Mouse (Mus musculus) liver, embryonic 13.5 days (tissue): ENCODE measurements at regions not wholly inside any gene's neighbourhood (a gene's known extent, or its start where the extent isn't known, plus 50 kb on each side); places are given as distances from the start of the nearest gene placed in this dataset.

Experiments used
- ATAC-seq: fragments of 200-750 bp; cut with Nextera tagmentation; 2 replicates; pipeline ENCODE4 v1.8.0; 2017; ENCODE audit warnings: low read depth, mild to moderate bottlenecking, moderate number of reproducible peaks, moderate library complexity
- DNase-seq: peaks from one replicate; pipeline ENCODE4 v3.0.0; 2022
- H3K27ac ChIP-seq: fragments of 300-500 bp; sonication (generic); 2 replicates; pipeline ENCODE4 v1.5.1; 2015; ENCODE audit warnings: moderate library complexity, mild to moderate bottlenecking, inconsistent platforms
- H3K27me3 ChIP-seq: fragments of 300-500 bp; sonication (generic); 2 replicates; pipeline ENCODE4 v1.6.1; 2015; ENCODE audit warnings: mild to moderate bottlenecking, inconsistent platforms
- H3K36me3 ChIP-seq: fragments of 300-500 bp; sonication (generic); 2 replicates; pipeline ENCODE4 v1.6.1; 2015; ENCODE audit warnings: mild to moderate bottlenecking, inconsistent platforms
- H3K4me1 ChIP-seq: fragments of 300-500 bp; sonication (generic); replicated peaks from 2 replicates; pipeline ENCODE4 v1.6.1; 2015; ENCODE audit warnings: inconsistent platforms
- H3K4me2 ChIP-seq: fragments of 300-500 bp; sonication (generic); 2 replicates; pipeline ENCODE4 v1.6.1; 2015; ENCODE audit warnings: inconsistent platforms, mild to moderate bottlenecking, moderate library complexity
- H3K4me3 ChIP-seq: fragments of 300-500 bp; sonication (generic); replicated peaks from 2 replicates; pipeline ENCODE4 v1.5.1; 2015; ENCODE audit warnings: mild to moderate bottlenecking, inconsistent platforms
- H3K9ac ChIP-seq: fragments of 300-500 bp; sonication (generic); 2 replicates; pipeline ENCODE4 v1.6.1; 2015; ENCODE audit warnings: mild to moderate bottlenecking, inconsistent platforms
- H3K9me3 ChIP-seq: fragments of 300-500 bp; sonication (generic); replicated peaks from 2 replicates; pipeline ENCODE4 v1.6.1; 2016; ENCODE audit warnings: inconsistent platforms
- WGBS: fragments of 180-500 bp; shearing (Covaris S2); methylation state at CpG from one replicate; pipeline ENCODE4 v1.1.7; 2015; ENCODE audit not compliant: insufficient replicate concordance; 5-methylcytosine and 5-hydroxymethylcytosine counted together

DNA sequence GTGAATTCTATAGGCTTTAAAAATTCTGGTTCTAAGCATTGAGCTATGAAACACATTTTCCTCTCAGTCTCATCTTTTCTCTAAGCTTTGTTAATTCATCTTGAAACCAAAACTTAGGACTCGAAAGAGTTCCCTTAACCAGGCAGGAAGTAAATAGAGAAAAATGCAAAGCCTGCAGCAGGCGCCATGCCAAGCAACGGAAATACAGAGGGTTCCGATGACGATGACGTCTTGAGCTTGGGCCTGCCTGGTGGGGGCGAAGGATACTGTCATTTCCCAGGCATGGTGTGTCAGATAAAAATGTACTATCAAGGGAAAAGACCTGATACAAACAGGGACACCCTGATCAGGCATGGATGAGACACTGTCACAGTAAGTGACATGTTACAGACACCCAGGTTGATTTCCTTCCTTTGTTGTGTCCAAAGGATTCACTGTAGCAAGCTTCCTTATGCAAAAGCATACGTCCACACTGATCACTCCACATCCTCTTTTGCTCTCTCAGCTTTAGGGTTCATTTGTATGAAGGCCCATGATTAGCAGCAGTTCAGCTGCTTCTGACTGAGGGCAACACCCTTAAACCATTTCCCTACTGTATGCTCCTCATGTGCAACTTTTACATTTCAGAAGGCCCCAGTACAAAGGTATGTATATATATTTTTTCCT, 135.0 kb downstream of the Cemip2 start:
- Histone ChIP-seq H3K4me1 (no peaks in the 10 kb centered on the region), H3K4me3 (no peak overlapping the region), H3K4me2 (no peak overlapping the region), H3K36me3 (no peaks in the 10 kb centered on the region), H3K9me3 (no peaks in the 10 kb centered on the region), H3K9ac (no peak overlapping the region), H3K27ac (peak overlapping the region; percentile 31; the same call in 1 of the 2 replicates), H3K27me3 (no peaks in the 10 kb centered on the region)
- DNase-seq (no peak), ATAC-seq (no peak)
- WGBS: 28% methylated on average over 8 of the region's 8 CpGs

DNA sequence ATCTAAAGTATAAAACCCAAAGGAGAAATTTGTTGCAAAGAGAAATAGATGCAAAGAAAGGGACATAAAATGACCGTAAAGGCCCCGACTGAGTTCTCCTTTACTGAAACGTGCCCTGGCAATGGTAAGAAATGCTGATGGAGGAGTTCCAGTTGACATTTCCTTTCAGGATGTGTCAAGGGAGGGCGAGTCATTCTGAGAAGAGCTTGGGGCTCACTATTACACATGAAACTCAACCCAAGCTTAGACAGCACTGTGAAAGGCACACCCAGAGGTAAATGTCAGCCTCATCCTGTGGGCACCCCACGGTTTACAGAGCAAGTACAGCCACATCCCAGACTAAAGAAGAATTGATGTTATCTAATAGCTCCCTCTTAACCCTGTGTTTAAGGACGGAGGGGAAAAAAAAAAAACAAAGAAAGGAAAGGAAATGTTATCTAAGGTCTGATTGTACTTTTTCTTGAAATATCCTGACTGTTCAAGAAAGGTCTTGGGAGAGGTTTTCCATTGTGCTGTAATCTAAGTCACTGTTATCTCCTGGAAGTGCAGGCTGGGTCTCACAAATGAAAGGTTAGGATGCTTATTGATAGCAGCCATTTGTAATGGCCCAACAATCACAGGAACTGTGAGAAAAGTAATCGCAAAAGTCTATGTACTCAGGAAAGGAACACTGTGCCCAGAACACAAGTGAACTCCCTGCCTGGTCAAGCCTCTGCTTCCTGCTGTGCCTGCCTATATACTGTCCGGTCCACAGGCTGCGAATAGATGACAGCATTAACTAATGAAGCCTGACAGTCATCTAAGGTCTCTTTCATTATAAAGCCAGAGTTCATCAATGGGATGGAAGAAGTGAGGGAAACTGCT, 135.8 kb downstream of the Cemip2 start:
- 31% methylated on average over 9 of the region's 9 CpGs for WGBS
- no peaks in the 10 kb centered on the region for H3K36me3 ChIP-seq
- no peaks in the 10 kb centered on the region for H3K9me3 ChIP-seq
- H3K4me1 ChIP-seq: no peaks in the 10 kb centered on the region
- ATAC-seq (no peak), DNase-seq (no peak)
- no peak overlapping the region for H3K9ac ChIP-seq
- no peaks in the 10 kb centered on the region for H3K27me3 ChIP-seq
- no peak overlapping the region for H3K4me2 ChIP-seq
- H3K27ac ChIP-seq: no peak overlapping the region
- H3K4me3 ChIP-seq: no peak overlapping the region

DNA sequence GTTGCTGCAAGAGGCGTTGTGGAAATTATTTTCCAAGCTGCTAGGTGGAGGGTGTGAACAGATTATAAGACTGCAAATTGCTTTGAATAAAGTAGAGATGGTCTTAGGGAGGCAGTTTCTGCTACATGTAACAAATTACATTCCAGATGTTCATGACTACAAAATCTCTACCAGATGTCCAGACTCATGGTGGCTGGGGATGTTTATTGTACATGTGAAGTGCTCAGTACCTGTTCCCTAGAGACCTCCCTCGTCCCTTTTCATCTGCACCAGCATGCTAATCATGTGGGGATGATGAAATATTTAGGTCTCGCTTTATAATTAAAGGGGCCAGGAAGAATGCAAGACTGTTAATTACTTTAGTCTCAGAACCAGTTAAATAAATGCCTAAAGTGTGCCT, 136.5 kb downstream of the Cemip2 start:
- H3K36me3 ChIP-seq: no peaks in the 10 kb centered on the region
- no peaks in the 10 kb centered on the region for H3K9me3 ChIP-seq
- no peak overlapping the region for H3K9ac ChIP-seq
- no peaks in the 10 kb centered on the region for H3K4me1 ChIP-seq
- no peak overlapping the region for H3K4me3 ChIP-seq
- no peaks in the 10 kb centered on the region for H3K27me3 ChIP-seq
- no peak overlapping the region for H3K4me2 ChIP-seq
- no peak for DNase-seq
- H3K27ac ChIP-seq: no peak overlapping the region
- 57% methylated on average over 3 of the region's 3 CpGs for WGBS
- ATAC-seq: no peak

DNA sequence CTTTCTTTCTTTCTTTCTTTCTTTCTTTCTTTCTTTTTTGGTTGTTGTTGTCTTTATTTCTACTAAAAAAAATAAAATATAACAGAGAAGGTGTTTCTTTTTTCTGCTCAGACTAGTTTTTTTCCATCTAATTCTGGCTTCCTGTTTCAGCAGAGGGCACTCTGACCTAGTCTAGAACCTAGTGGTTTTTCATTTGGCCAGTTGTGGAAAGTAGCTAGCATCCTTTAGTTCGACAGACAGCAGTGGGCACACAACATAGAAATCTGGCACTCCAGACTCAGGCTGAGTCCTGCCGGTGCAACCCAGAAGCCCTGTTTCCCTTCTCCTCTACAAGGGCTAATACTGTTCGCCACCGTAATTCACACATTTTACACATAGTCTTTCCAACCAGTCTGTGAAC, 140.0 kb downstream of the Cemip2 start:
- DNase-seq (no peak), ATAC-seq (no peak)
- Histone ChIP-seq H3K4me1 (no peaks in the 10 kb centered on the region), H3K27ac (no peak overlapping the region), H3K27me3 (no peaks in the 10 kb centered on the region), H3K9ac (no peak overlapping the region), H3K4me3 (no peak overlapping the region), H3K4me2 (no peak overlapping the region), H3K9me3 (no peaks in the 10 kb centered on the region), H3K36me3 (no peaks in the 10 kb centered on the region)
- 62% methylated on average over 4 of the region's 4 CpGs for WGBS

DNA sequence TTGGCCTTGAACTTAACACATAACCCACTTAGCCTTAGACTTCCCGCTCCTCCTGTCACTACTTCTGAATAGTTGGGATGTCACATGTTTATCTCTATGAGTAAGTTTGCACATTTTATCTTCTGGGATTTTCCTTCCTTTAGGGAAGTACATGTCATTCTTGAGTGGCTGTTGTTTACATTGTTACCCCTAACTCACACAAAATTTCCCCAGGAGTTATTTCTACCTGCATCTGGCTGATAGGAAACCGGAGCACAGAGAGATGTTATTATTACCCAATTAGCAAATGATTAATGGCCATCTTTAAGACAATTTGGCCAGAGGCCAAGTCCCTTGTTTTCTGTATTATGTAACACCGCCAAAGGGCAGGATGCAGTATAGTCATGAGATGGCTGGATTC, 140.9 kb downstream of the Cemip2 start:
- Histone ChIP-seq H3K36me3 (no peaks in the 10 kb centered on the region), H3K4me1 (no peaks in the 10 kb centered on the region), H3K9me3 (no peaks in the 10 kb centered on the region), H3K4me2 (no peak overlapping the region), H3K9ac (no peak overlapping the region), H3K27me3 (no peaks in the 10 kb centered on the region), H3K27ac (no peak overlapping the region), H3K4me3 (no peak overlapping the region)
- 42% methylated on average over 3 of the region's 3 CpGs for WGBS
- no peak for DNase-seq
- ATAC-seq: no peak

DNA sequence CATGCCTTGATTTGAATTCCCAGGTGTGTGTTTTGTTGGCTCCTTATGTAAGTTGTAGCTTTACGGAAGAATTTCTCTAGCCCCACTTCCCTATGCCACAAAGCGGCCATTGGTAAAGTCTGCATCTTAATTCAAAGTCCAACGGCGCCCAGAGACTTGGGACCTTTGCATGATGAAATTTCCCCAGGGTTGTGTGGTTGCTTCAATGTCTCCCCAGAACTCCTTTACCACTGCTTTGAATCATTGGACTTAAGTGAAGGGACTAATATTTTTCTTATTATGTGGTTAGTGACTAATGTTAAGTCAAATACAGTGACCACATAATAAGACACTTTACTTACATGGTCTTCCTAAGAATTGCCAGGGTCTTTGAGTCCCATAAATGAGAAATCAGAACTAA, 162.0 kb downstream of the Cemip2 start:
- WGBS: 71% methylated on average over 4 of the region's 4 CpGs
- no peak overlapping the region for H3K4me3 ChIP-seq
- no peaks in the 10 kb centered on the region for H3K27me3 ChIP-seq
- no peak for ATAC-seq
- H3K9ac ChIP-seq: no peak overlapping the region
- H3K4me1 ChIP-seq: no peaks in the 10 kb centered on the region
- no peak overlapping the region for H3K27ac ChIP-seq
- H3K9me3 ChIP-seq: no peaks in the 10 kb centered on the region
- DNase-seq: no peak
- no peaks in the 10 kb centered on the region for H3K36me3 ChIP-seq
- no peak overlapping the region for H3K4me2 ChIP-seq

DNA sequence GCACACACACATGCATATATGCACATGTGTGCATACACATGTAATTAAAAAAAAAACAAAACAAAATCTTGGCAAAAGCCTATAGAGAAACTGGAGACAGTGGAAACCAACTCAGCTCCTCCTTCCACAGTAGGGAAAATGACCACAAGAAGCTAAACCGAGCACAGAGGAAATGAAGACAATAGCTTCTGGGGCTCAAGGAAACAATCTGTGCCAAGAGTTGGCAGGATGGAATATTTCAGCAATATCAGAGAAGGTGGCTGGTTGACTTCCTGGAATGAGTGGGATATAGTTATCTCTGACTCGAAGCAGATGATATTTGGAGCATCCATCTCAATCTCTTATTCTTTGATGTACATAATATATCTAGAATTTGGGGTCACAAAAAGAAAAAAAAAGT, 163.6 kb downstream of the Cemip2 start:
- H3K27me3 ChIP-seq: no peaks in the 10 kb centered on the region
- H3K4me1 ChIP-seq: no peaks in the 10 kb centered on the region
- no peaks in the 10 kb centered on the region for H3K9me3 ChIP-seq
- H3K4me2 ChIP-seq: no peak overlapping the region
- DNase-seq (no peak), ATAC-seq (no peak)
- 22% methylated on average over 2 of the region's 2 CpGs for WGBS
- no peaks in the 10 kb centered on the region for H3K36me3 ChIP-seq
- H3K27ac ChIP-seq: 0 out of 2 replicates have a peak overlapping the region, but pooled peaks have one; percentile 47
- no peak overlapping the region for H3K9ac ChIP-seq
- no peak overlapping the region for H3K4me3 ChIP-seq

DNA sequence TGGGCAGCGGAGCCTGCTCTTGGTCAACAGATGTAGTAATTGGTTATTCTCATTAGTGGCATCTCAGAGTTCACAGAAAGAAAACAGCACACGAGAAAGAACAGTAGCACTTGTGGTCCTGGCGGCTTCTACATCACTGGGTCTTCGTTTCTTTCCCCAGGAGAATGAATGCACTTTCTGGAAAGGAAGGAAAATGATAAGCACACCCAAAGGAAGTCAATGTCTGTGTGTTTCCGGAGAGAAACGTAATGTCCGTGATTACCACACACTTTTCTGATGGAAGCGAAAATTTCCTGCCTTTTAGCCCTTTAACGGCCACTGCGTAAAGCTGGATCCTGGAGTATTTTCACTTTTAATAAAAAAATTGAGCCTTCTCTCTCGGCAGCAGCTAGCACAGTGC, 164.1 kb downstream of the Cemip2 start:
- H3K4me2 ChIP-seq: peak overlapping the region; percentile 28; the same call in 1 of the 2 replicates
- DNase-seq: no peak

DNA sequence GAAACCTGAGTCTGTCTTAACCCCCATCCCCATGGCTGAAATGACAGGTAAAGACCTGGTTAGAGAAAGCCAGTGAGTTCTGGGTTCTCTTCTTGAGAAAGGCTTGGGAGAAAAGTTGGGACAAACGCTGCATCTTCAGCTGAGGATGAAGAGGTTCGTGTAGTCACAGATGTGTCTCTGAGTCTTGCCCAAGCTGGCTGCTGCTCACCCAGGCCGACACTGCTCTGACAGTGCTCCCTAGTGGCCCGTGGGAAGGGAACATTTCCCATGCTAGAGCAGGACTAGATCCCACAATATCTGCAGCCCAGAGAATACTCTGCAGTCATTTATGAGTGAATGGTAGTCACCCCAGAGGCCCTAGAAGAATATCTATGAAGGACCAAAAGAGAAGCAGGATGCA, 165.3 kb downstream of the Cemip2 start:
- Histone ChIP-seq H3K4me2 (no peak overlapping the region), H3K4me3 (no peak overlapping the region), H3K27ac (no peak overlapping the region), H3K27me3 (no peaks in the 10 kb centered on the region), H3K9ac (no peak overlapping the region), H3K9me3 (no peaks in the 10 kb centered on the region), H3K36me3 (no peaks in the 10 kb centered on the region), H3K4me1 (no peaks in the 10 kb centered on the region)
- no peak for DNase-seq
- WGBS: 15% methylated on average over 4 of the region's 4 CpGs
- no peak for ATAC-seq

More for the DNA sequence above, 164.1 kb downstream of the Cemip2 start:
- Histone ChIP-seq H3K36me3 (no peaks in the 10 kb centered on the region), H3K27ac (no peak overlapping the region), H3K9ac (no peak overlapping the region; the same call in 1 of the 2 replicates), H3K9me3 (no peaks in the 10 kb centered on the region), H3K27me3 (no peaks in the 10 kb centered on the region), H3K4me3 (no peak overlapping the region), H3K4me1 (no peaks in the 10 kb centered on the region)
- 12% methylated on average over 11 of the region's 11 CpGs for WGBS
- no peak for ATAC-seq

DNA sequence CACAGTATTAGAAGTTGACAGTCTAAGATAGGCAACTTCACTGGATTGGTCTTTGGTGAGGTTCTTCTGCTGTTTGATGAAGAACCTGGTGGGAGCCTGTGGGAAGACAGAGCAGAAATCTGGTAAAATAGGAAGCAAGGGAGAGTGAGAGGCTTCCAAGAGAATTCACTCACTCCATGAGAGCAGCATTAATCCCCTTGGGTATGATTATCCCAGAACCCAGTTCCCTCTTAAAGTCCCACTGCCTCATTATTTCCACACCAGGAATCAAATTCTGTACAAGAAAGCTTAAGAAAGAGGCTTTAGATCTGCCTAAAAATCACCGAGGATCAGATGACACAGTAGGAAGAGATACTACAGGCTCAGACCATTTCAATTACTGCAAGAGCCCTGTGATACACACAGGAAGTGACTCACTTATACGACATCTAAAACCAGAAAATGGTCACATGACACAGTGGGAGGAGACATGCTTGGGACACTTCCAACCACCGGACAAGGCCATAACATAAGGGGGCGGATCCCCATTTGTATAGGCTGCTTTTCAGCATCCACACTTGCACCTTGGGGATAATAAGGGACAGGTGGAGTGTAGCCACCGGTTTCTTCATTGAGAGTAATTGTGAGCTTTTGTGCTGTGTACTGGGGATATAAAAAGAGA, 168.2 kb downstream of the Cemip2 start:
- Histone ChIP-seq H3K4me3 (no peak overlapping the region), H3K27ac (no peak overlapping the region), H3K4me1 (no peaks in the 10 kb centered on the region), H3K36me3 (no peaks in the 10 kb centered on the region), H3K4me2 (no peak overlapping the region), H3K9me3 (no peaks in the 10 kb centered on the region), H3K27me3 (no peaks in the 10 kb centered on the region), H3K9ac (no peak overlapping the region)
- DNase-seq (no peak), ATAC-seq (no peak)
- 48% methylated on average over 5 of the region's 5 CpGs for WGBS

DNA sequence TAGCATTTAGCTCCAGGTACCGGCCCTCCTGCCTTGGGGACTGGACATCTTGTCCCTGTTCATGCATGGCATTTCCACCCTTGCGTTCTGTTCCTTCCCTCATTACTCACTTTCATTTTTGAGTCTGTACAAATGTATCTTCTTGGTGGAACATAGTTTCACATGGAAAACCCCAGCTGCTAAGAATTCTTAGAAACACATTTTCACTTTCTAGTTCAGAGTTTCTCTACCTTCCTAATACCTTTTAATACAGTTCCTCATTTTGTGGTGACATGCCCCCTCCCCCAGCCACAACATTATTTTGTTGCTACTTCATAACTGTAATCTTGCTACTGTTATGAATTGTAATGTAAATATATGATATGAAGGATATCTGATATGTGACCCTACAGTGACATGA, 169.9 kb downstream of the Cemip2 start:
- no peak overlapping the region for H3K4me2 ChIP-seq
- H3K36me3 ChIP-seq: no peaks in the 10 kb centered on the region
- H3K9me3 ChIP-seq: no peaks in the 10 kb centered on the region
- ATAC-seq (no peak), DNase-seq (no peak)
- H3K4me3 ChIP-seq: no peak overlapping the region
- no peak overlapping the region for H3K9ac ChIP-seq
- no peaks in the 10 kb centered on the region for H3K4me1 ChIP-seq
- no peaks in the 10 kb centered on the region for H3K27me3 ChIP-seq
- H3K27ac ChIP-seq: no peak overlapping the region
- 71% methylated on average over 2 of the region's 2 CpGs for WGBS
